Mouse (Mus musculus): ENCODE data around the gene Tssc4.

GRCm38 (mm10) chr7:143041138-143041822 is 27.8 kb upstream of the Tssc4 start:
- TF ChIP-seq CTCF (IDR thresholded peaks at IDR 0.05; ENCODE audit: low read depth) (no peak), EP300 (IDR thresholded peaks at IDR 0.05; ENCODE audit: low read depth) (no peak)
